Mouse (Mus musculus) heart, postnatal 36 days (tissue): ENCODE measurements at regions not wholly inside any gene's neighbourhood (a gene's known extent, or its start where the extent isn't known, plus 50 kb on each side); places are given as distances from the start of the nearest gene placed in this dataset.
A peak's percentile ranks its signal among the peaks of the same experiment; 100 is the strongest.

Source experiments
- DNase-seq, 2 experiments: peaks; one replicate each; pipeline ENCODE4 v3.0.0; 2021 to 2022
- intact Hi-C: fragments of 180-260 bp; cut with DNase I; formaldehyde crosslinking; loops from one replicate; pipeline ENCODE4 v1.15.1; 2025

- DNase-seq: no peak
- intact Hi-C loops: no loop called here
Measured at GRCm38 (mm10) chr17:48780217-48780616, 152.0 kb upstream of the Lrfn2 start.

- no peak for DNase-seq
- intact Hi-C loops: no loop called here
Measured at GRCm38 (mm10) chr17:48784417-48784816, 147.8 kb upstream of the Lrfn2 start.

- no peak for DNase-seq
- intact Hi-C loops: no loop called here
Measured at GRCm38 (mm10) chr17:48786501-48786900, 145.7 kb upstream of the Lrfn2 start.

- no peak for DNase-seq
- intact Hi-C loops: no loop called here
Measured at GRCm38 (mm10) chr17:48789846-48790245, 142.3 kb upstream of the Lrfn2 start.

GRCm38 (mm10) chr17:48790526-48790925 is 141.7 kb upstream of the Lrfn2 start:
- intact Hi-C loops: no loop called here
- no peak for DNase-seq

- intact Hi-C loops: no loop called here
- DNase-seq: no peak
Measured at GRCm38 (mm10) chr17:48792954-48793353, 139.2 kb upstream of the Lrfn2 start.

GRCm38 (mm10) chr17:48795773-48796172 is 136.4 kb upstream of the Lrfn2 start:
- intact Hi-C loops: no loop called here
- no peak for DNase-seq

- intact Hi-C loops: no loop called here
- no peak for DNase-seq
Measured at GRCm38 (mm10) chr17:48798196-48798595, 134.0 kb upstream of the Lrfn2 start.

- DNase-seq: no peak
- intact Hi-C loops: no loop called here
Measured at GRCm38 (mm10) chr17:48802673-48803072, 129.5 kb upstream of the Lrfn2 start.

- intact Hi-C loops: no loop called here
- no peak for DNase-seq
Measured at GRCm38 (mm10) chr17:48807905-48808304, 124.3 kb upstream of the Lrfn2 start.

- no peak for DNase-seq
- intact Hi-C loops: no loop called here
Measured at GRCm38 (mm10) chr17:48814753-48815504, 117.2 kb upstream of the Lrfn2 start.

GRCm38 (mm10) chr17:48816588-48817324 is 115.4 kb upstream of the Lrfn2 start:
- DNase-seq: peak; percentile 16 to 38
- intact Hi-C loops: no loop called here

GRCm38 (mm10) chr17:48817551-48817950 is 114.6 kb upstream of the Lrfn2 start:
- DNase-seq: no peak
- intact Hi-C loops: no loop called here

- intact Hi-C loops: no loop called here
- DNase-seq: no peak
Measured at GRCm38 (mm10) chr17:48819703-48820102, 112.5 kb upstream of the Lrfn2 start.

GRCm38 (mm10) chr17:48822101-48822876 is 109.9 kb upstream of the Lrfn2 start:
- no peak for DNase-seq
- intact Hi-C loops: no loop called here

- DNase-seq: no peak
- intact Hi-C loops: no loop called here
Measured at GRCm38 (mm10) chr17:48823921-48824320, 108.3 kb upstream of the Lrfn2 start.

- intact Hi-C loops: no loop called here
- DNase-seq: no peak
Measured at GRCm38 (mm10) chr17:48825212-48825913, 106.8 kb upstream of the Lrfn2 start.

- no peak for DNase-seq
- intact Hi-C loops: no loop called here
Measured at GRCm38 (mm10) chr17:48838297-48838979, 93.7 kb upstream of the Lrfn2 start.

- no peak for DNase-seq
- intact Hi-C loops: no loop called here
Measured at GRCm38 (mm10) chr17:48847890-48848289, 84.3 kb upstream of the Lrfn2 start.

- intact Hi-C loops: no loop called here
- no peak for DNase-seq
Measured at GRCm38 (mm10) chr17:48850910-48851309, 81.3 kb upstream of the Lrfn2 start.
